Mouse (Mus musculus): Measurements from ENCODE around the gene Rtn2. TPM values are rescaled to one million over a fixed set of nuclear protein-coding genes. Genes with fewer than 3 reads are reported as not detected.

Gene Rtn2
- polyA plus RNA-seq, 1 experiment from 2014 or later = 7.4 TPM

- ATAC-seq (replicated peaks; ENCODE audit: low FRiP score, low read depth) (no peak), DNase-seq (ENCODE audit: low spot score) (no peak)
- no peaks in the 10 kb centered on the region for H3K4me1 ChIP-seq (replicated peaks; ENCODE audit: insufficient read depth, low read length)
- no peak for TF ChIP-seq CTCF (IDR thresholded peaks at IDR 0.05; ENCODE audit: low read depth)
- no peaks in the 10 kb centered on the region for H3K9me3 ChIP-seq (replicated peaks; ENCODE audit: low read length)
- 57% methylated on average over 5 of the region's 5 CpGs for WGBS
- no peaks in the 10 kb centered on the region for H3K27me3 ChIP-seq (ENCODE audit: insufficient read depth, low read length)
- no peak overlapping the region for H3K4me2 ChIP-seq (ENCODE audit: low read length)
- H3K36me3 ChIP-seq (ENCODE audit: insufficient read depth, low read length) = peaks cover 26% of the 10 kb centered on the region
- H3K4me3 ChIP-seq (replicated peaks; ENCODE audit: low read depth, low read length) = no peak overlapping the region
- no peak overlapping the region for H3K9ac ChIP-seq (ENCODE audit: low read depth, low read length)
- H3K27ac ChIP-seq = no peak overlapping the region
Observed at GRCm38 (mm10) chr7:19253437-19253836, 29.0 kb upstream of the Rtn2 start.

DNA sequence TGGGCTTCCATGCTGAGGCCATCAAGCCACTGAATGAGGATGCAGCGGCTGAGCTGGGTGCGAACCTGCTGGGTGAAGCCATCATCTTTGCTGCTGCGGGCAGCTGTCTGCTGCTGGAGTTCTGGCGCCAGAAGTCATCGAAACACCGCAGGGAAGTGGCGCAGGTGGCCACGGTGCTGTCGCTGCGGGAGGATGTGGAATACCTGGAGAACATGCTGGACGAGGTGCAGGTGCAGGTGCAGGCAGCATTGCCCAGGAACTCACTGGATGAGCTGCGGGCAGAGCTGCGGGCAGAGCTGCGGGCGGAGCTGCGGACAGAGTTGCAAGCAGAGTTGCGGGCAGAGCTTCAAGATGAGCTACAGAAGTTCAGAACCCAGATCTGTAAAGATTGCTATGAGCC is 27.0 kb upstream of the Rtn2 start:
- 91% methylated on average over 17 of the region's 17 CpGs for WGBS
- peaks cover 42% of the 10 kb centered on the region for H3K36me3 ChIP-seq (ENCODE audit: insufficient read depth, low read length)

DNA sequence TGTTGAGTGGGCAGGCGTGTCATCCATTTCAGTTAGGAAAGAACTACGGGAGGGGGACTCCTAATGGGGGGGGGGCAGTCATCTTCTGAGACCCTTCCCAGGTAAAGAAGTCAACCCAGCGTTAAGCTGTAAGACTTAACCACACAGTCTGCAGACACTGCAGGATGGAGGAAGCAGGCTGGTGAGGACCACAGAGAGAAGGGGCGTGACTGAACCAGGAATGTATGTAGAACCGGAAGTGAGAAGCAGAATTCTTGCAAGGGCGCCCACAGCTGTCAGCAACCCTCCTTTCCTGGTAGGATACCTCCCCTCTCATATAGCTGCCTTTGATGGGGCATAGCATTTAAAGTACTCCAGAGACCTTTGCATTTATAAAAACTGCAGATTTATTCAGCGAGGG is 25.9 kb upstream of the Rtn2 start:
- ATAC-seq (replicated peaks; ENCODE audit: low FRiP score, low read depth) (no peak), DNase-seq (ENCODE audit: low spot score) (no peak)

More for the DNA sequence above, 27.0 kb upstream of the Rtn2 start:
- no peak for TF ChIP-seq CTCF (IDR thresholded peaks at IDR 0.05; ENCODE audit: low read depth)
- Histone ChIP-seq H3K4me1 (replicated peaks; ENCODE audit: insufficient read depth, low read length) (no peaks in the 10 kb centered on the region), H3K27ac (no peak overlapping the region), H3K4me3 (replicated peaks; ENCODE audit: low read depth, low read length) (no peak overlapping the region), H3K9me3 (replicated peaks; ENCODE audit: low read length) (no peaks in the 10 kb centered on the region), H3K9ac (ENCODE audit: low read depth, low read length) (no peak overlapping the region), H3K27me3 (ENCODE audit: insufficient read depth, low read length) (no peaks in the 10 kb centered on the region), H3K4me2 (ENCODE audit: low read length) (no peak overlapping the region)
- DNase-seq (ENCODE audit: low spot score) = no peak
- no peak for ATAC-seq (replicated peaks; ENCODE audit: low FRiP score, low read depth)

DNA sequence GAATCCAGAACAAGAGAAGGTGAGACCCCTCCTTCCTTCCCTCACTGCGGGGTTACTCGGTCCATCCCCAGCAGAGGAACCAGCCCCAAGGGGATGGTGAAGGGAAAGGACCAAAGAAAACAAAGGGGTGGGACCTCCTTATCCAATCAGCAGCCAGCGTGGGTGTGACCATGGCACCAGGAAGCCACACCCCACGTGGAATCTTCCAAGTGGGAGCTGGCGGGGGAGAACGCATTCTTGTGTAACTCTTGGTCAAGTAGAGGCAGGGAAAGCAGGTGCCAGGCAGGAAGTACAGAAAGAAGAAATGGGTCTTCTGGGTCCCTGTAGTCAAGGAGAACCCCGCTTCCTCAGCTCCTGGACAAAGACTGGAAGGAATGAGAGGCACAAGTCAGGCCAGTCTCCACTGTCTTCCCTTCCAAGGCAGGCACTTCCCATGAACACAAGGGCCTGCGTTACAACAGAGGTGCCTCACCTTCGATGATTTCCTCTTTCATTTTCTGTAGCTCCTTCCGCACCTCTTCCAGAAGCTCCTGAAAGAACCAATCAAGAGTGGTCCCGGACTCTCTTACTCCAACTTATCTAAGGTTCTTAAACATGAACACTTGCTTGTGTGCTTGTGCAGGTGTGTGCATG is 24.9 kb upstream of the Rtn2 start:
- H3K4me1 ChIP-seq (replicated peaks; ENCODE audit: insufficient read depth, low read length) = no peaks in the 10 kb centered on the region
- no peak for TF ChIP-seq CTCF (IDR thresholded peaks at IDR 0.05; ENCODE audit: low read depth)
- H3K4me2 ChIP-seq (ENCODE audit: low read length) = no peak overlapping the region
- no peak overlapping the region for H3K4me3 ChIP-seq (replicated peaks; ENCODE audit: low read depth, low read length)
- H3K27me3 ChIP-seq (ENCODE audit: insufficient read depth, low read length) = no peaks in the 10 kb centered on the region
- ATAC-seq (replicated peaks; ENCODE audit: low FRiP score, low read depth) (peak; percentile 86), DNase-seq (ENCODE audit: low spot score) (peak; percentile 90)
- peaks cover 61% of the 10 kb centered on the region for H3K36me3 ChIP-seq (ENCODE audit: insufficient read depth, low read length)
- H3K9me3 ChIP-seq (replicated peaks; ENCODE audit: low read length) = no peaks in the 10 kb centered on the region
- no peak overlapping the region for H3K9ac ChIP-seq (ENCODE audit: low read depth, low read length)
- 41% methylated on average over 11 of the region's 11 CpGs for WGBS
- no peak overlapping the region for H3K27ac ChIP-seq

More for the DNA sequence above, 25.9 kb upstream of the Rtn2 start:
- Histone ChIP-seq H3K27me3 (ENCODE audit: insufficient read depth, low read length) (no peaks in the 10 kb centered on the region), H3K4me1 (replicated peaks; ENCODE audit: insufficient read depth, low read length) (no peaks in the 10 kb centered on the region), H3K9me3 (replicated peaks; ENCODE audit: low read length) (no peaks in the 10 kb centered on the region), H3K36me3 (ENCODE audit: insufficient read depth, low read length) (peaks cover 52% of the 10 kb centered on the region), H3K4me3 (replicated peaks; ENCODE audit: low read depth, low read length) (no peak overlapping the region), H3K9ac (ENCODE audit: low read depth, low read length) (no peak overlapping the region), H3K4me2 (ENCODE audit: low read length) (no peak overlapping the region), H3K27ac (no peak overlapping the region)
- 80% methylated on average over 7 of the region's 7 CpGs for WGBS
- no peak for TF ChIP-seq CTCF (IDR thresholded peaks at IDR 0.05; ENCODE audit: low read depth)

- DNase-seq (ENCODE audit: low spot score) (no peak), ATAC-seq (replicated peaks; ENCODE audit: low FRiP score, low read depth) (no peak)
- H3K27me3 ChIP-seq (ENCODE audit: insufficient read depth, low read length) = no peaks in the 10 kb centered on the region
- H3K9me3 ChIP-seq (replicated peaks; ENCODE audit: low read length) = no peaks in the 10 kb centered on the region
- WGBS = 58% methylated on average over 3 of the region's 3 CpGs
- no peak overlapping the region for H3K27ac ChIP-seq
- H3K4me1 ChIP-seq (replicated peaks; ENCODE audit: insufficient read depth, low read length) = no peaks in the 10 kb centered on the region
- H3K4me3 ChIP-seq (replicated peaks; ENCODE audit: low read depth, low read length) = no peak overlapping the region
- H3K4me2 ChIP-seq (ENCODE audit: low read length) = no peak overlapping the region
- H3K9ac ChIP-seq (ENCODE audit: low read depth, low read length) = no peak overlapping the region
- TF ChIP-seq CTCF (IDR thresholded peaks at IDR 0.05; ENCODE audit: low read depth) = no peak
- peaks cover 68% of the 10 kb centered on the region for H3K36me3 ChIP-seq (ENCODE audit: insufficient read depth, low read length)
Observed at GRCm38 (mm10) chr7:19258336-19258735, 24.1 kb upstream of the Rtn2 start.

GRCm38 (mm10) chr7:19265147-19265546 is 17.3 kb upstream of the Rtn2 start:
- ATAC-seq (replicated peaks; ENCODE audit: low FRiP score, low read depth) = no peak
- no peak for TF ChIP-seq CTCF (IDR thresholded peaks at IDR 0.05; ENCODE audit: low read depth)
- no peak for DNase-seq (ENCODE audit: low spot score)
- H3K36me3 ChIP-seq (ENCODE audit: insufficient read depth, low read length) = peaks cover 36% of the 10 kb centered on the region
- no peaks in the 10 kb centered on the region for H3K9me3 ChIP-seq (replicated peaks; ENCODE audit: low read length)
- peaks cover 17% of the 10 kb centered on the region for H3K4me1 ChIP-seq (replicated peaks; ENCODE audit: insufficient read depth, low read length)
- no peak overlapping the region for H3K27ac ChIP-seq
- no peaks in the 10 kb centered on the region for H3K27me3 ChIP-seq (ENCODE audit: insufficient read depth, low read length)
- whole genome bisulfite sequencing = 61% methylated on average over 7 of the region's 7 CpGs
- no peak overlapping the region for H3K4me2 ChIP-seq (ENCODE audit: low read length)
- no peak overlapping the region for H3K9ac ChIP-seq (ENCODE audit: low read depth, low read length)
- no peak overlapping the region for H3K4me3 ChIP-seq (replicated peaks; ENCODE audit: low read depth, low read length)

All from kidney, postnatal 0 days (tissue).